Mouse (Mus musculus): Measurements from ENCODE around the gene Gjc1. TPM values are rescaled to one million over a fixed set of nuclear protein-coding genes. Genes with fewer than 3 reads are reported as not detected.

Gene Gjc1
- polyA plus RNA-seq, 1 experiment from 2014 or later, result 37.0 TPM

DNA sequence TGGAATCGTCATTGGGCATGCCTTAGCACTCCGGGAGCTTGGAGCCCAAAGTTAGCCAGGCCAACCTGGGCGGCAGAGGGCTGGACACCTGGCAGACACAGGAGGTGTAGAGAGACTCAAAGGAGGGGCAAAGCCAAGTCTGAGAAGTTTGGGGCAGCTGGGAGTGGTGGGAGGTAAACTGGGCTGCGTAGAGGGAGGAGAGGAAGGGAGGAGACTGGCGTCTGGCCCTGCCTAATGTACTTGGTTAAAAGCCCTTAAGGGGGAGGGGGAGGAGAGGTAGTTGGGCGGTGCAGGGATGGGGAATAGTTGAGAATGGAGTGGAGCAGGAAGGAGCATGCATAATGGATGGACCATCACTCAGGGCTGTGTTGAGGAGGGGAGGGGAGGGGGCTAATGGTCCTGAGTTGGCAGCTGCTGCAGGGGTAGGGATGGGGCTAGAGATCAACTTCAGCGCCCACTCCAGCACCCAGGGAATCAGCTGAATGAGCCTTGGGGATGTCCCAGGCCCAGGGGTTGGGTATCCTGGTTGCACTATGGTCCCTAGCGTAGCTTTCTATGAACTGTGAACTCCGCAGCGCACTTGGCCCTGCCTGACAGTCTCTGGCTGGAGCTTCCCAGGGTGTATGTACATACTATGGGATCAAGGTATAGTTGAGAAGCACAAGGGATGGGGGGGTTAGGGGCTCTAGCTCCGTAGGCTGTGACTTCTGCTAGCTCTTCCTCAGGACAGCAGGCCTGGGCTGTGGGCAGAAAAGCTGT is 56.3 kb downstream of the Gjc1 start:
- Histone ChIP-seq H3K9ac (replicated peaks; ENCODE audit: low read depth) (no peak overlapping the region), H3K4me2 (replicated peaks; ENCODE audit: low read depth, low read length) (no peak overlapping the region), H3K36me3 (ENCODE audit: insufficient read depth, low read length) (no peaks in the 10 kb centered on the region), H3K9me3 (ENCODE audit: low read length) (no peaks in the 10 kb centered on the region), H3K4me1 (ENCODE audit: insufficient read depth, low read depth, low read length) (no peaks in the 10 kb centered on the region), H3K27ac (ENCODE audit: low read length) (no peak overlapping the region), H3K4me3 (ENCODE audit: low read depth, low read length) (no peak overlapping the region), H3K27me3 (replicated peaks; ENCODE audit: insufficient read depth, low read length) (0 out of 2 replicates have a peak, but pooled peaks cover 4% of the 10 kb centered on the region)
- TF ChIP-seq CTCF (IDR thresholded peaks at IDR 0.05) (no peak), EP300 (IDR thresholded peaks at IDR 0.05) (no peak)
- no peak; the same call in 1 of the 2 replicates for ATAC-seq
- DNase-seq (ENCODE audit: low spot score), result peak; percentile 35
- WGBS, result 57% methylated on average over 11 of the region's 11 CpGs

DNA sequence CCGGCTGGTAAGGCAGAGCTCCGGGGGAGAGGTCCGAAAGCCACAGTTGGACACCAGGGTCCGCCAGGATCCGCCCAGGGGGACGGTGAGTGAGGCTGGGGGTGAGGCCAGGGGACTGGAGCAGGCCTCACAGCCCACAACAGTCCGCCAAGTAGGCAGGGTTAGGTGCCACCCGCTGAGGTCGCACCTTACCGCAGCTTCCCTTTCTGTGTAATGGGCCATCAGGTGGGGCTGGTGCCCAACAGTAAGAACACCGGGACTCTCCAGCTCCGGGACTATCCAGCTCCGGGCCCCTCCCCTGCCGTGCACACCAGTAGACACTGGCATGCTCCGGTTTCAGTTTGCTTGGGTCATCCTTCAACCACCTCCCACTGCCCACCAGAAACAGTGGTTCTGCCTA is 57.3 kb downstream of the Gjc1 start:
- peak overlapping the region; percentile 99 for H3K4me2 ChIP-seq (replicated peaks; ENCODE audit: low read depth, low read length)
- DNase-seq (ENCODE audit: low spot score), result no peak
- 9% methylated on average over 15 of the region's 15 CpGs for WGBS
- H3K27me3 ChIP-seq (replicated peaks; ENCODE audit: insufficient read depth, low read length), result 0 out of 2 replicates have a peak, but pooled peaks cover 4% of the 10 kb centered on the region
- no peaks in the 10 kb centered on the region for H3K36me3 ChIP-seq (ENCODE audit: insufficient read depth, low read length)
- no peak for ATAC-seq
- H3K9ac ChIP-seq (replicated peaks; ENCODE audit: low read depth), result no peak overlapping the region
- no peaks in the 10 kb centered on the region for H3K4me1 ChIP-seq (ENCODE audit: insufficient read depth, low read depth, low read length)
- TF ChIP-seq CTCF (IDR thresholded peaks at IDR 0.05) (no peak), EP300 (IDR thresholded peaks at IDR 0.05) (no peak)
- H3K4me3 ChIP-seq (ENCODE audit: low read depth, low read length), result peak overlapping the region; percentile 53; the same call in 1 of the 2 replicates
- H3K9me3 ChIP-seq (ENCODE audit: low read length), result no peaks in the 10 kb centered on the region
- H3K27ac ChIP-seq (ENCODE audit: low read length), result no peak overlapping the region

DNA sequence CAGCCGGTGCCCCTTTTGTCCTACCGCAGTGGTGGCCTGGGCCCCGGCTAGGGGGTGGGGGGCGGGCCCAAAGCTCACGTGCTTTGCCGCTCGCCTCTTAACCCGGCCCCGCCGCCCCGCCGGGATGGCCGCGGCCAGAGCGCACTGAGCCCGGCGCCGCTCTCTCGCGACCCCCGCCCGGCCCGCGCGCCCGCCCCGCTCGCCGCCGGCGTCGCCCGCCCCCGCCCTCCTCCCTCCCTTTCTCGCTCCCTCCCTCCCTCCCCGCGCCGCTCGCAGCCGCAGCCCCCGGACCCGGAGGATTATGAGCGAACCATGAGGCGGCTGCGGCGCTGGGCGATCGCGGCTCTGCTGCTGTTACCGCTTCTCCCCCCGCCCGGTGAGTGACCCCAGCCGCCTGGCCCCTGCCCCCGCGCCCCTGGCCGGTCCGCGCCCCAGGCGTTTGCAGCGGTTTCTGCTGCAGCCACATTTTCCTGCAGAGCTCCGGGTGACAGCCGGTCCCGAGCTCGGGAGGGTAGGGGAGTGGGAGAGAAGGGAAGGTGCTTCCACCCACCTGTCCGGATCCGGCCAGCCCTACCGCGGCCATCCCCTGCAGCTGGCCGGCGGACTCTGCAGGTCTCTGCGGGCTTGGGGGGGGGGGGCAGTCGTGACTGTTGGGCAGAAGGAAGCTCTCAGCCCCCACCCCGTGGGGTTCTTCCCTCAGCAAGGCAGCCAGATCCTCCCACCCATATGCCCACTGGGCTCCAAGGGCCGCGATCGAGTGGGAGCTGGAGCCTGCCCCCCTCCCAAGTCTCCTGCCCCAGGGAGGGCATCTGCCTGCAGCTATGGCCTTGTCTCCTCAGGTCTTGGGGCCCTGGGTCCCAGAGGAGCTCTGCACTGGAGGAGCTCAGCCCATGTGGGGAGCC is 57.9 kb downstream of the Gjc1 start, which contains the start of gene Adam11:
TSS of gene Adam11 (plus strand) at position 131 of the 902 bp plus-strand sequence.
- no peak within 1 kb of the TSS for H3K27ac ChIP-seq (ENCODE audit: low read length)
- 2% methylated on average over 34 of the region's 76 CpGs for WGBS
- 0 out of 2 replicates have a peak, but pooled peaks cover 4% of the 10 kb centered on the region for H3K27me3 ChIP-seq (replicated peaks; ENCODE audit: insufficient read depth, low read length)
- H3K4me3 ChIP-seq (ENCODE audit: low read depth, low read length), result peak within 1 kb of the TSS; percentile 53
- TF ChIP-seq EP300 (IDR thresholded peaks at IDR 0.05), result no peak
- TF ChIP-seq CTCF (IDR thresholded peaks at IDR 0.05), result no peak
- no peaks in the 10 kb centered on the region for H3K4me1 ChIP-seq (ENCODE audit: insufficient read depth, low read depth, low read length)
- 0 out of 2 replicates have a peak within 1 kb of the TSS, but pooled peaks have one; percentile 16 for H3K9ac ChIP-seq (replicated peaks; ENCODE audit: low read depth)
- H3K9me3 ChIP-seq (ENCODE audit: low read length), result no peaks in the 10 kb centered on the region
- ATAC-seq (peak; percentile 40), DNase-seq (ENCODE audit: low spot score) (no peak)
- peak within 1 kb of the TSS; percentile 99 for H3K4me2 ChIP-seq (replicated peaks; ENCODE audit: low read depth, low read length)
- H3K36me3 ChIP-seq (ENCODE audit: insufficient read depth, low read length), result no peaks in the 10 kb centered on the region

DNA sequence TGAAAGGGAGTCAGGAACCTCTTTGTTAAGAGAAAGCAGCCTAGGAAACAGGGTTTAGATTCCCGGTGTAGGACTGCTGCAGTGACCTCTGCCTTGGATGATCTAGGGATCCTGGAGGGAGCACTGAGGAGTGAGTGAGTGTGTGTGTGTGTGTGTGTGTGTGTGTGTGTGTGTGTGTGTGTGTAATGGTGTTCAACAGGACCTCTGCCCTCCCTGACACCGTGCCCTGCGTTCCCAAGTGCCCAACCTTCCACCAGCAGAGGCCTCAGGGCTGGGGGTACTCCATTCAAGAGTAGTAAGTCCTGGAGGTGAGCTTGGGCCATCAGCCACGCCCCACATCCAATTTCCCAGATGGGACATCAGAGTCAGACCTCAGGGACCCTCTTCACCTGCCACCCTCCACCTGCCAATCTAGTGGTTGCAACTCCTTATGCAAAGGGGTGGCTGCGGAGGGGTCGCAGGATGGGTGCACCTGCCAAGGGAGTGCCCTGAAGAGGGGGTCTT is 58.6 kb downstream of the Gjc1 start:
- 33% methylated on average over 6 of the region's 6 CpGs for WGBS
- H3K27ac ChIP-seq (ENCODE audit: low read length), result no peak overlapping the region
- H3K4me1 ChIP-seq (ENCODE audit: insufficient read depth, low read depth, low read length), result no peaks in the 10 kb centered on the region
- H3K4me2 ChIP-seq (replicated peaks; ENCODE audit: low read depth, low read length), result peak overlapping the region; percentile 99
- TF ChIP-seq EP300 (IDR thresholded peaks at IDR 0.05), result no peak
- no peak for TF ChIP-seq CTCF (IDR thresholded peaks at IDR 0.05)
- 0 out of 2 replicates have a peak, but pooled peaks cover 4% of the 10 kb centered on the region for H3K27me3 ChIP-seq (replicated peaks; ENCODE audit: insufficient read depth, low read length)
- no peaks in the 10 kb centered on the region for H3K9me3 ChIP-seq (ENCODE audit: low read length)
- DNase-seq (ENCODE audit: low spot score), result no peak
- no peaks in the 10 kb centered on the region for H3K36me3 ChIP-seq (ENCODE audit: insufficient read depth, low read length)
- no peak overlapping the region for H3K9ac ChIP-seq (replicated peaks; ENCODE audit: low read depth)
- ATAC-seq, result no peak
- H3K4me3 ChIP-seq (ENCODE audit: low read depth, low read length), result peak overlapping the region; percentile 53

DNA sequence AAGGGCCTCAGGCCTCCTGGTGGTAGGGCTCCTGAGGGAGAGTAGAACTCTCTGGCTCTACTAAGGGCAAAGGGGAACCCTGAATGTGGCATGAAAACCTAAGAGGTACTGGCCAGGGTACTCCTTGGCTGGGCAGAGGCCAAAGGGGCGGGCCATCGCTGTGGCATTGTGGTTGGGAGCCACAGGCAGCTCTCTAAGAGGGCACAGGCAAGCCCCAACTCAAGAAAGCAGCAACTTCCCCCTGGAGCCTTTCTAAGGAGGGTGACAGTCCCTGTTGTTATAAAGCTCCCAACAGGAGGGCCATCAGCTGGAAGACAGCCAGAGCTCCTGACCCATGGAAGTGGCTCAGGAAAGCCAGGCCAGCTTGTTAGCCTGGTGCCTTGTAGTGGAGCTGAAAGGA is 60.5 kb downstream of the Gjc1 start:
- Histone ChIP-seq H3K4me1 (ENCODE audit: insufficient read depth, low read depth, low read length) (no peaks in the 10 kb centered on the region), H3K36me3 (ENCODE audit: insufficient read depth, low read length) (no peaks in the 10 kb centered on the region), H3K4me2 (replicated peaks; ENCODE audit: low read depth, low read length) (no peak overlapping the region), H3K9ac (replicated peaks; ENCODE audit: low read depth) (no peak overlapping the region), H3K27me3 (replicated peaks; ENCODE audit: insufficient read depth, low read length) (0 out of 2 replicates have a peak, but pooled peaks cover 4% of the 10 kb centered on the region), H3K27ac (ENCODE audit: low read length) (no peak overlapping the region), H3K4me3 (ENCODE audit: low read depth, low read length) (no peak overlapping the region), H3K9me3 (ENCODE audit: low read length) (no peaks in the 10 kb centered on the region)
- ATAC-seq, result no peak
- no peak for DNase-seq (ENCODE audit: low spot score)
- TF ChIP-seq CTCF (IDR thresholded peaks at IDR 0.05) (no peak), EP300 (IDR thresholded peaks at IDR 0.05) (no peak)
- WGBS, result 80% methylated on average over 2 of the region's 2 CpGs

DNA sequence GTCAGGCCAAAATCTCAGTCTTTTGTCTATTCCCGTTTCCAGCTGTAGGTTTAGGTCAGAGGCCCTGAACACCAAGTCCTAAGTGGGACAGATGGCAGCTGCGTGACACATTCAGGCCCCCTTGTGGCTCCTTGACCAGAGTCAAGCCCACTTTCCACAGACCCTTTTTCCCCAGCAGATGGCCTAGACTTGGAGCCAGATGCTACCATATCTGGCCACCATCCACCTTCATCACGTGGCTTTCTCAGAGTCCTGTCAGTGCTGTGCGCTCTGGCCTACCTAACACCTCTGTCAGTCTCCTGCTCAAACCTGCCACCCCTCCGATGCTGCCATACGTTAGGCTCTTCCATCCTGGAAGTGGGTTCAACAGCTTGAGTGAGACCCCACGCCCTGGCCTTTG is 64.1 kb downstream of the Gjc1 start:
- ATAC-seq (no peak), DNase-seq (ENCODE audit: low spot score) (no peak)
- Histone ChIP-seq H3K4me3 (ENCODE audit: low read depth, low read length) (no peak overlapping the region), H3K27ac (ENCODE audit: low read length) (no peak overlapping the region), H3K9ac (replicated peaks; ENCODE audit: low read depth) (no peak overlapping the region), H3K4me1 (ENCODE audit: insufficient read depth, low read depth, low read length) (no peaks in the 10 kb centered on the region), H3K27me3 (replicated peaks; ENCODE audit: insufficient read depth, low read length) (0 out of 2 replicates have a peak, but pooled peaks cover 3% of the 10 kb centered on the region), H3K4me2 (replicated peaks; ENCODE audit: low read depth, low read length) (no peak overlapping the region), H3K36me3 (ENCODE audit: insufficient read depth, low read length) (no peaks in the 10 kb centered on the region), H3K9me3 (ENCODE audit: low read length) (no peaks in the 10 kb centered on the region)
- 66% methylated on average over 7 of the region's 7 CpGs for WGBS
- no peak for TF ChIP-seq EP300 (IDR thresholded peaks at IDR 0.05)
- no peak for TF ChIP-seq CTCF (IDR thresholded peaks at IDR 0.05)
